Mouse (Mus musculus) liver, adult 2 months (tissue): Measurements from ENCODE around the gene Tfpi.
A peak's percentile ranks its signal among the peaks of the same experiment; 100 is the strongest.

Experiments used
- CTCF ChIP-seq: fragments of 200-500 bp; IDR thresholded peaks from 2 replicates; pipeline ENCODE4 v1.5.1; 2011; ENCODE audit warnings: low read depth, low read length, control low read depth
- POLR2A ChIP-seq: fragments of 200-500 bp; IDR thresholded peaks from 2 replicates; pipeline ENCODE4 v1.6.1; 2011; ENCODE audit warnings: low read length, control low read depth; ENCODE audit not compliant: insufficient read depth; ENCODE audit errors: extremely low read depth

DNA sequence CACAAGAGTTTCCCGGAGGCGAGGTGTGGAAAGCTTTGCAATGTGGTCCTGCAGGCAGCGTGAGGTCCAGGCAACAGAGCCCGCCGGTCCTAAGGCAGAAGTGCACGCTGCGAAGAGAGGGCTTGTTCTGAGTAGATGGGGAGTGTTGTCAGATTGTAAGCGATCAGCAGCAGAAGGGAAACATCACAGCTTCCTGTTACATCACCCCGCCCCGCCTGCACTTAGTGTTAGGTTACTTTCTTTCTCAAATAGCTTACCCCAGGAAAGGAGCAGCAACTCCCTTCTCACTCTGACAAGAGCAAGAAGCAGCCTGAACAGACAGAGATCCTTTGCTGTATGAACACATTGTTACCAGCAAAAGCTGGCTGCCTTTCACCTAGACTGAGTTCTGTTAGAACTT lies 51.4 kb downstream of the Tfpi start, which contains the start of gene Calcrl:
- TF ChIP-seq CTCF (no peak), POLR2A (peak; percentile 82)
